Mouse (Mus musculus) left cerebral cortex, postnatal 36 days (tissue): ENCODE results near the gene Nt5c. TPM values are rescaled to one million over a fixed set of nuclear protein-coding genes. Genes with fewer than 3 reads are reported as not detected.

Experiments
- DNase-seq, 2 experiments: peaks; one replicate each; pipeline ENCODE4 v3.0.0; 2021 to 2022; ENCODE audit warnings: low spot score in 2 of 2, mixed read lengths in 1 of 2
- intact Hi-C: fragments of 180-260 bp; cut with DNase I; formaldehyde crosslinking; loops from one replicate; pipeline ENCODE4 v1.15.1; 2025
- microRNA-seq: library from miRNA; unstranded; fragments of <30 nt; microRNA quantifications from one replicate; pipeline ENCODE4 v1.2.0, GENCODE M21; 2022
- total RNA-seq, 2 experiments: library from RNA; stranded (reverse); gene quantifications; 2 replicates each; pipeline ENCODE4 v1.2.3; 2021

The Nt5c gene
- total RNA-seq, 2 experiments from 2014 or later = 61.0 to 69.8 TPM

- no peak for DNase-seq
Observed at GRCm38 (mm10) chr11:115448075-115448474, 43.6 kb downstream of the Nt5c start.

GRCm38 (mm10) chr11:115447321-115447885 is 44.3 kb downstream of the Nt5c start:
- intact Hi-C loops = no loop called here
- no peak for DNase-seq

More at GRCm38 (mm10) chr11:115448075-115448474, 43.6 kb downstream of the Nt5c start:
- intact Hi-C loops = no loop called here

- no peak for DNase-seq
- intact Hi-C loops = no loop called here
Observed at GRCm38 (mm10) chr11:115446906-115447305, 44.8 kb downstream of the Nt5c start.

DNA sequence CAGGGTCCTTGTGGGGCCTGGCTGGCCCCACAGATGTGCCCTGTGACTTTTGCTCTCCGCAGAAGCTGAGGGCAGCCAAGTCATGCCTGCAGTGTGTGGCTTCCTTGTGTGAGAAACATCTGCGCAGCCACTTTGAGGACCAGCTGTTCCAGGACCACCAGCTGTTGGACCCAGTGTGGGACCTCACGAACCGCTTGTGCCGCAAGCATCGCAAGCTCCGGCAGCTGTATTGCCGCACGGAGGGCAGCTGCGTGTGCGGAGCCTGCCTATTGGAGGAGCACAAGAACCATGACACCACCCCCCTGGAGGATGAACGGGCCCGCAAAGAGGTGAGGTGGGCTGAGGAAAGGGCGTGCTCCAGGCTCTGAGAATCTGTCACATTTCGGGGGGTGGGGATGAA is 50.2 kb downstream of the Nt5c start:
- DNase-seq = no peak
- intact Hi-C loops = no loop called here

Small RNA genes lying within 50 kb of the gene (microRNA-seq; reads per million reads assigned to microRNA genes)
- gene Mir3968 = not detected

Other genes with a start within 250 kb of the Nt5c start
- gene Grin2c, start 224.6 kb downstream of the Nt5c start, total RNA-seq = 10 to 100 TPM; 38.6 to 42.5 TPM
- 10 to 100 TPM; 14.2 to 22.5 TPM for gene Fdxr, start 214.8 kb downstream of the Nt5c start, total RNA-seq
- gene Fads6, start 194.2 kb downstream of the Nt5c start, total RNA-seq = 10 to 100 TPM; 12.7 to 13.0 TPM
- gene Otop2, start 184.7 kb downstream of the Nt5c start, total RNA-seq = 1 to 10 TPM; 1.1 to 2.1 TPM
- gene Ush1g, start 169.8 kb downstream of the Nt5c start, total RNA-seq = under 1 TPM; 0.39 to 0.49 TPM
- gene Otop3, start 157.1 kb downstream of the Nt5c start, total RNA-seq = under 1 TPM in 1 of 2 experiments, not detected in 1; 0.12 TPM
- 100 to 1,000 TPM; 106 to 107 TPM for gene Hid1, start 124.1 kb downstream of the Nt5c start, total RNA-seq
- 10 to 100 TPM; 20.6 to 23.1 TPM for gene Cdr2l, start 109.9 kb downstream of the Nt5c start, total RNA-seq
- 100 to 1,000 TPM; 115 to 119 TPM for gene Mrpl58, start 88.1 kb downstream of the Nt5c start, total RNA-seq
- gene Atp5h, start 71.9 kb downstream of the Nt5c start, total RNA-seq = 100 to 1,000 TPM; 417 to 474 TPM
- gene Kctd2, start 71.7 kb downstream of the Nt5c start, total RNA-seq = 10 to 100 TPM; 72.0 to 79.2 TPM
- gene Trim80, start 51.3 kb downstream of the Nt5c start, total RNA-seq = not detected
- gene Slc16a5, start 29.4 kb downstream of the Nt5c start, total RNA-seq = not detected
- gene Armc7, start 16.2 kb downstream of the Nt5c start, total RNA-seq = 10 to 100 TPM; 13.0 to 13.5 TPM
- gene Jpt1, start 22.5 kb upstream of the Nt5c start, total RNA-seq = 100 to 1,000 TPM; 143 to 159 TPM
- 100 to 1,000 TPM; 291 to 294 TPM for gene Sumo2, start 44.4 kb upstream of the Nt5c start, total RNA-seq
- 10 to 100 TPM; 41.6 to 49.9 TPM for gene Nup85, start 72.6 kb upstream of the Nt5c start, total RNA-seq
- 10 to 100 TPM; 49.8 to 57.9 TPM for gene Mrps7, start 112.1 kb upstream of the Nt5c start, total RNA-seq
- 10 to 100 TPM; 70.2 to 74.3 TPM for gene Gga3, start 112.2 kb upstream of the Nt5c start, total RNA-seq
- 10 to 100 TPM; 15.1 to 18.1 TPM for gene Mif4gd, start 121.1 kb upstream of the Nt5c start, total RNA-seq
- gene Slc25a19, start 136.4 kb upstream of the Nt5c start, total RNA-seq = 10 to 100 TPM; 56.8 to 60.1 TPM
- 100 to 1,000 TPM; 175 to 190 TPM for gene Grb2, start 216.7 kb upstream of the Nt5c start, total RNA-seq